Mouse (Mus musculus) urinary bladder, postnatal 4 days (tissue): ENCODE measurements around the gene Ppp2r5d.

ENCODE experiments used
- DNase-seq, 2 experiments: peaks; one replicate each; pipeline ENCODE4 v3.0.0; 2021 to 2022; ENCODE audit warnings: low spot score in 2 of 2

The Ppp2r5d gene

GRCm38 (mm10) chr17:46680760-46681373, 24.0 kb downstream of the Ppp2r5d start, which contains the start of gene Klhdc3:
Gene Klhdc3 (minus strand): TSS chr17:46680914.
- peak; percentile 98 for DNase-seq

GRCm38 (mm10) chr17:46679843-46680759, 24.8 kb downstream of the Ppp2r5d start:
- DNase-seq, result peak in 1 of 2 experiments; percentile 34

- no peak for DNase-seq
Measured at GRCm38 (mm10) chr17:46678911-46679310, 26.0 kb downstream of the Ppp2r5d start.

- no peak for DNase-seq
Measured at GRCm38 (mm10) chr17:46678416-46678815, 26.5 kb downstream of the Ppp2r5d start, which contains the start of gene Mea1. Gene Mea1 (plus strand): TSS chr17:46678793.

GRCm38 (mm10) chr17:46674530-46675283, 30.2 kb downstream of the Ppp2r5d start:
- no peak for DNase-seq

DNA sequence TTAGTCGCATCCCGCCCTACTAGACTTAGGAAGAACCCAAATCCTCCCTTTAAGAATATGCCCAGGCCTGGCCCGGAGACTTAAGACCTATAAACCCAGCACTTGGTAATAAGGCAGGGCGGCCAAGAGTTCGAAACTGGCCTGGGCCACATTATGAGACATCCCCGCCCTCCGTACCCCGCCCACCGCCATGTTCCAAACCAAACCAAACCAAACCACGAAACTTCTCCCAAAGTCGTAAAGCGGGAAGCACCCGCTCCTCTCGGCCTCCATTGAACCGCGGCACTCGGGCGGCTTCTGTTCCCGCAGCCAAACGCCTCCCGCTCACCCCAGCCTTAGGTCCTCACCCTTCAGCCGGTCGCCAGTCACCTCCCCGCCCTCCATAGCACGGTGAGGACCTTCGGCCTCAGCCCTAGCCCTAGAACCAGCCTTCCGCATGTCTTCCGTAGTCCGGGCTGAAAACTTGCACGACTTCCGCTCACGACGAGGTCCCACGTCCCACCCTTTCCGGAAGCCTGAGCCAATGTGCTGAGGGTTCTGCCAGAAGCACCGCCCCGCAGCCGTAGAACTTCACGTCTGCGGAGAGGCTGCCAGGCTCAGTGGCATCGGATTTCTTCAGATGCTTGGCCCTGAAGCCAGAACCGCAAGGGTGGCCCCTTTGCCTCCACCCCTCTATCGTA, 30.9 kb downstream of the Ppp2r5d start, which contains the start of gene Rrp36:
Gene Rrp36 (minus strand): TSS at position 503 of the 680 bp plus-strand sequence.
- DNase-seq, result peak; percentile 86 to 92

DNA sequence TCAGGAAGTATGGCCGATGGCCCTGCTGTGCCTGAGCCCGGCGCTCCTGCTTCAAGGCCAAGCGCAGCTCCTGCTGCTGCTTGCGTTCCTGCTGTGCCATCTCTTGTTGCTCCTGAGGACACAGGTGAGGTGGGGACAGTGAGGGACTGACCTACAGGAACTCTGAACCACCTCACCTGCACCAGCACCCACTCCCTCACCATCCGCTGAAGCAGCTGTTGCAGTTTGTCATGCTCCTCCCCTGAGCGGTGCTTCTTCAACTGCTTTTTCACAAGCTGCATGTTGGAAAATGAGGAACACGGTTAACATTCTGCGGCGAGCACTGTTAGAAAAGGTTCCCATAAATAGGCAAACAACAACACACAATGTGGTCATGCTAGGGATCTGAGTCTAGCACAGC, 35.0 kb downstream of the Ppp2r5d start:
- DNase-seq, result no peak

- no peak for DNase-seq
Measured at GRCm38 (mm10) chr17:46667712-46668111, 37.2 kb downstream of the Ppp2r5d start.

DNA sequence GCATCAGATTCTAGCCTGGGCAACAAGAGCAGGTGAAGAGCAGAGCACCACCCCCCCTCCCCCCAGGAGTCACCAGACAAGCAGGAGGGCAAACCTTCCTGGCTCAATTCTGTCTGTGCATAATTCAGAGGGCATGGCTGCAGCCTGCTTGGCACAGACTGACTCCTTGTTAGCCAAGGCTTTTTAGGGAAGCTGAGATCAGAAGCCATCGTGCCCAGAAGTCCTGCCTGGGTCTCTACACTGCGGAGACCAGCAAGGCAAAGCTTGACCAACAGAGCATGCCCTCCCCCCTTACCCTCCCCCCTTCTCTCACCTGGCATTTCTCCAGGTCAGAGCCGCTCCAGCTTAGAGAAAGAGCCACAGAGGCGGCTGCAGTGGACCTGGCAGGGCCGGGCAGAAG, 42.2 kb downstream of the Ppp2r5d start:
- DNase-seq, result no peak

DNA sequence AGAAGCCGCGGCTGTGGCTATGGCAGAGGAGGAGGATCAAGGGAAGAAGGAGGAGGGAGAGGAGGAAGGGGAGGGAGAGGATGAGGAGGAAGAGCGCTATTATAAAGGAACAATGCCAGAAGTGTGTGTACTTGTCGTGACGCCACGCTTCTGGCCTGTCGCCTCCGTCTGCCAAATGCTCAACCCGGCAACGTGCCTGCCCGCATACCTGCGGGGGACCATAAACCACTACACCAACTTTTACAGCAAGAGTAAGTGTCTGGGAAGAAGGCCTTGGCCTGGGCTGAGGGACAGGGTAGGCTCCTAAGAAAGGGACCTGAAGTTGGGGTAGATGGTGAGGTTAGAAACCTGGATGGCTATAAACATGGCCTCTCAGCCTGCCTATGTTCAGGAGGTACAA, 42.9 kb downstream of the Ppp2r5d start:
- no peak for DNase-seq

- no peak for DNase-seq
Measured at GRCm38 (mm10) chr17:46661351-46661750, 43.6 kb downstream of the Ppp2r5d start.

- no peak for DNase-seq
Measured at GRCm38 (mm10) chr17:46656054-46656453, 48.9 kb downstream of the Ppp2r5d start.

GRCm38 (mm10) chr17:46651755-46652547, 53.0 kb downstream of the Ppp2r5d start:
- no peak for DNase-seq

DNA sequence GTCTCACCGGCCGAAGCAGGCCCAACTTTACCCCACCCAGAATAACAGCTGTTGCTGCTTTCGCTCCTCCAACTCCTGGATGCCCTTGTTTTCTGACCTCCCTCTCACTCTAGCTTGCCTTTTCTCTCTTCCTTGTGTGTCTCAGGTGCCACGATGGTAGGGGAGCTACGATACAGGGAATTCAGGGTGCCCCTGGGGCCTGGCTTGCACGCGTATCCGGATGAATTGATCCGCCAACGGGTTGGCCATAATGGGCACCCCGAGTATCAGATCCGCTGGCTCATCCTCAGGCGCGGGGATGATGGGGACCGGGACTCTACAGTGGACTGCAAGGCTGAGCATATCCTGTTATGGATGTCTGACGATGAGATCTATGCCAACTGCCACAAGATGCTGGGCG, 53.6 kb downstream of the Ppp2r5d start:
- DNase-seq, result no peak

- peak; percentile 94 to 95 for DNase-seq
Measured at GRCm38 (mm10) chr17:46650232-46651031, 54.5 kb downstream of the Ppp2r5d start, which contains the start of gene Cul7. Gene Cul7 (plus strand): TSS chr17:46650337.

- DNase-seq, result no peak
Measured at GRCm38 (mm10) chr17:46649811-46650210, 55.1 kb downstream of the Ppp2r5d start.

- no peak for DNase-seq
Measured at GRCm38 (mm10) chr17:46648436-46648835, 56.5 kb downstream of the Ppp2r5d start.

DNA sequence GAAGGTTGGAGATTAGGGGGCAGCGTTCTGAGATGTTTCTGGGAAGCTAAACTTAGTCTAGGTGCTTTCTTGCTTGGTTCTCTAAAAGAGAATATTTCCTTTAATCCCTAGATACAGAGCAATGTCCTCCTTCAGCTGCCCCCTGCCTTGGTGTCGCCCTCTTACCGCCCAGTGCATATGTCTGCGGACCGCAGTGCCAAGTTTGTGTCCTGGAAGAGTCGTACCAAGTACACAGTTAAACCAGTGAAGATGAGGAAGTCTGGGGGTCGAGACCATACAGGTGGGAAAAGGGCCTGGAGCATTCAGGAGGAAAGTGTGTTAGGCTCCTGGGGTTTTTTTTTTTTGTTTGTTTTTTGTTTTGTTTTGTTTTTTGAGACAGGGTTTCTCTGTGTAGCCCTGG, 57.6 kb downstream of the Ppp2r5d start:
- no peak for DNase-seq

DNA sequence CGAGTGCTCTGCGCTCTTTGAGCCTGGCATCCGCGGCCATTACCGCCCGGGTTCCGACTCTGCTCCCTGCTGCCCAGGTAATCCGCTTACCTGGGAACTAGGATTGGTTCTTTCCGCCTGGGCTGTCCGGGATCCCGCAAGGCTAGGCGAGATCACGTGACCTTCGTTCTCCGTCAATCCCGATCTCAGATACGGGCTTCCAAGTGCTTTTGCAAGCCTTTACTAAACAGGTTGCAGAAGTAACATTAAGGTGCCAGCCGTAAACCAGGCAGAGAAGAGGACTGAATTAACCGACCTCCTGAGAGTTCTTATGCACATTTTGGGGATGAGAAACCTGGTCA, 58.6 kb downstream of the Ppp2r5d start:
- DNase-seq, result no peak
